Mouse (Mus musculus) olfactory bulb, adult 2 months (tissue): Measurements from ENCODE around the gene Wdr20.

ENCODE experiments used
- CTCF ChIP-seq: fragments of 200-500 bp; IDR thresholded peaks from 2 replicates; pipeline ENCODE4 v1.5.1; 2012; ENCODE audit warnings: low read depth, mild to moderate bottlenecking, low read length, moderate library complexity; ENCODE audit not compliant: insufficient read depth
- POLR2A ChIP-seq: fragments of 200-500 bp; IDR thresholded peaks from 2 replicates; pipeline ENCODE4 v1.6.1; 2012; ENCODE audit warnings: mild to moderate bottlenecking, low read depth, low read length, moderate library complexity; ENCODE audit not compliant: insufficient read depth

GRCm38 (mm10) chr12:110799226-110799625 is 61.5 kb downstream of the Wdr20 start:
- TF ChIP-seq CTCF (no peak), POLR2A (no peak)
